Mouse (Mus musculus) embryonic fibroblast, embryonic 13.5 days (primary cell): ENCODE measurements at regions not wholly inside any gene's neighbourhood (a gene's known extent, or its start where the extent isn't known, plus 50 kb on each side); places are given as distances from the start of the nearest gene placed in this dataset.

ENCODE experiments used
- H3K27ac ChIP-seq: 2 replicates; pipeline ENCODE4 v1.5.1; 2012; ENCODE audit warnings: low read length, control low read depth, inconsistent platforms; ENCODE audit not compliant: insufficient read depth
- H3K4me1 ChIP-seq: 2 replicates; pipeline ENCODE4 v1.6.1; 2011; ENCODE audit warnings: low read length; ENCODE audit not compliant: control insufficient read depth, insufficient read depth
- H3K4me3 ChIP-seq: 2 replicates; pipeline ENCODE4 v1.5.1; 2011; ENCODE audit warnings: mild to moderate bottlenecking, control low read depth, low read length; ENCODE audit not compliant: insufficient read depth
- CTCF ChIP-seq: IDR thresholded peaks from 2 replicates; pipeline ENCODE4 v1.5.1; 2011; ENCODE audit warnings: mild to moderate bottlenecking, control low read depth, low read length, moderate library complexity, borderline replicate concordance; ENCODE audit not compliant: insufficient read depth
- POLR2A ChIP-seq: IDR thresholded peaks from 2 replicates; pipeline ENCODE4 v1.6.1; 2011; ENCODE audit warnings: low read depth, mild to moderate bottlenecking, control low read depth, low read length, moderate library complexity

DNA sequence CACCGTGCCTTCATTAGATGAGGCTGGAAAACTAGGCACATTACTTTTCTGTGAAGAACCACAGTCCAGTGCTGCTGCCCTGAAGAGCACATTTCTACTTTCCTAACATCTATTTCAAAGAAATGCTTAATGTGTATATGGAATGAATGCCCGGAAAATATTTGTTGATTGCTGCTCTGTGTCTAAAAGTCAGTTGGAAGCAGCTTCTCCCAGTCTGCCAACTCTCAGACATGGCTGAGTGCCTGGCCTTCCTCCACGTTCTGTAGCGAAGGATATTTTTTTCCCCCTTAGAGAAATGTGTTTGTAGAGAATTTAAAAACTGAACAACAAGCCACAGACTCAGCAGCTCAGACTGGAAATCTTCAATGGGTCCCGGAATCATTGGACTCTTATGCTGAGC lies 576.4 kb upstream of the Arid1b start:
- TF ChIP-seq CTCF (no peak), POLR2A (no peak)
- no peaks in the 10 kb centered on the region for H3K4me1 ChIP-seq
- no peak overlapping the region for H3K27ac ChIP-seq
- H3K4me3 ChIP-seq, result no peak overlapping the region

DNA sequence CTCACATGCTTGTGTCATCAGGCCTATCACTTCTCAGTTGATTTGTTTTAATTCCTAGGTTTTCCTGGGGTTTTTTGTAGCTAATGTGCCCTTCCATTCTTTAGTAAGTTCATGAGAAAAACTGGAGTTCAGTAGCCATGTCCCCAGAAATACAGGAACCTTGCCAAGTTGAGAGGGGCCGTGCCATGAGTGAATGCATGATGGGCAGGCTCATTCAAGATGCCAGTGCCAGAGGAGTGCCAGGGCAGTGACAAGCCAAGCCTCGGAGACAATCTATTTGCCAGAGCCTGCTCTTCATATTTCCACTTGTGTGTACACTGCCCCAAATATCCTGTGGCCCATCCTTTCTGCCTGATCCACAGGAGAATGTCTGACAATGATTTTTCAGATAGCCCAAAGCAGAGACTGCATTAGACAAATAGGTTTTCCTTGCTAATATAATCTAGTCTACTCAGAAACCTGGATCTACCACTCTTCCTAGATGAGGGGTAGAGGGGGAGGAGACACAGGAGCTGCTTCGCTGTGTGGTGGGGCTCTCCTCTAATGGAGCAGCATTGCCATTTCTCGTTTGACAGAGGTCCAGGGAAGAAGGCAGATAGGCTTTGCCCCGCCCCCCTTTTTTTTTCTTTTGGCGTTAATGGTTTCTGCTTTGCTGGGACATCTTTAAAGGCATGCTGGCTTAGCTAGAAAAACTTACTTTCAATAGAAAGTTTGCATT lies 569.5 kb upstream of the Arid1b start:
- TF ChIP-seq POLR2A (no peak), CTCF (no peak)
- Histone ChIP-seq H3K27ac (no peak overlapping the region), H3K4me3 (no peak overlapping the region), H3K4me1 (no peaks in the 10 kb centered on the region)

DNA sequence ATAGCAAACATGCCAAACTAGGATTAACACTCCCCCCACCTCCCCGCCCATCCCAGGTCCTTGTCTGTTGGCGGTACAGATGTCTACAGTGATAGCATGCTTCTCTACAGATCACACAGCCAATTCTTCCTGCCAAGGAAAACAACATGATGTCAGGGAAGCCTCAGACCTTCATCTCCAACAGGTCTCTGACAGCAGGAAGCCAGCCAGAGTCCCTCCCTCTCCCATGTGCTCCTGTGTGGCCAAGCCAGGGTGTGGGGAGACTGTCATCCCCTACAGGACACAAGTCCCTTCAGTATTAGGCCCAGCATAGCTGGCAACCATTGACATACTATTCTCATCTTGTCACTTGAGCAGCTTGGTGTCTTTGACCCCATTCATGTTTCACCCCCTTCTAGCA lies 568.8 kb upstream of the Arid1b start:
- TF ChIP-seq POLR2A, result no peak
- no peak for TF ChIP-seq CTCF
- H3K27ac ChIP-seq, result no peak overlapping the region
- no peaks in the 10 kb centered on the region for H3K4me1 ChIP-seq

DNA sequence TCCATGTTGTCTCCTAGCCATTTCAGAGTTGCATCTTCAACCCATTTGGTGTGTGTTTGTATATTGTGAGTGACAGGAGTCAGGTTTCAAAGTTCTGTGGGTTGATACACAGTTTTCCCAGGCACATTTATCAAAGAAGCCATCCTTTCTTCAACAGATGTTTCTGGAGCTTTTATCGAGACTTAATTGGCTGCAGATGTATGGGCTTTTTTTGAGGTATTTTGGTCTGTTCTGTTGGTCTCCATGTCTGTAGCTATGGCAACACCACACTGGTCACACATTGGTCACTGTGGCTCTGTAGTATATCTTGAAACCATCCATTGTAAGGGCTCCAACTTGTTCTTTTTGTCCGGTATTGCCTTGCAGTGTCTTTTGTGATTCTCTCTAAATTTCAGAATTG lies 565.1 kb upstream of the Arid1b start:
- H3K4me1 ChIP-seq, result no peaks in the 10 kb centered on the region; the same call in 1 of the 2 replicates
- no peak overlapping the region for H3K4me3 ChIP-seq
- no peak for TF ChIP-seq CTCF
- TF ChIP-seq POLR2A, result no peak
- no peak overlapping the region for H3K27ac ChIP-seq

More for the DNA sequence above, 568.8 kb upstream of the Arid1b start:
- no peak overlapping the region for H3K4me3 ChIP-seq

DNA sequence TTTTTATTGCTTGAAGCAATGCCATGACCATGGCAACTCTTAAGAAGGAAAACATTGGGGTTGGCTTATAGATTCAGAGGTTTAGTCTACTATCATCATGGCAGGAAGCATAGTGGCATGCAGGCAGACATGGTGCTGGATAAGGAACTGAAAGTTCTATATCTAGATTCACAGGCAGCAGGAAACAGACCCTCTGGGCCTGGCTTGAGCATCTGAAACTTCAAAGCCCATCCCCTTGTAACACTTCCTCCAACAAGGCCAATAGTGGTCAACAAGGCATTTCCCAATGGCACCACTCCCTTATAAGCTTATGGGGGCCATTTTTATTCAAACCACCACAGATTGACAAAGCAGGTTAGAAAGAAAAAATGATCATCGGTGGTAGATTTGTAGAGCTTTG lies 548.5 kb upstream of the Arid1b start:
- no peak for TF ChIP-seq CTCF
- TF ChIP-seq POLR2A, result no peak
- no peaks in the 10 kb centered on the region for H3K4me1 ChIP-seq
- H3K4me3 ChIP-seq, result no peak overlapping the region
- H3K27ac ChIP-seq, result no peak overlapping the region

DNA sequence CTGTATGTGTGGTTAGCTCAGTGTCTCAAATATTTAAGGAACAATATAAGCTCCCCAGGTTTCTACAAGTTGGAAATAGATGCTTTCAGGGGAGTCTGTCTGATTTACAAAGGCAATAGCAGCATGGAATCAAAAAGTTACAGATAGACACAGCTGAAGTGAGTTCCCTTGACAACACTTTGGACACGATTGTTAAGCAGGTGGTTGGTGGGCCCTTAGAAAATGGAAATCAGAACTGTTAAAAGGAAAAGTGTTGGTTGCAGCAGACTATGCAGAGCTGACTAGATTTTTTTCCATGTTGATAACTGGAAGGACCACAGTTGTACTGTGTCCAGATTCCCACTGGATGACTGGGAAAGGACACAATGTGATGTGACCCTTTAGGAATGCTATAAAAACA lies 536.6 kb upstream of the Arid1b start:
- TF ChIP-seq CTCF, result no peak
- TF ChIP-seq POLR2A, result no peak

DNA sequence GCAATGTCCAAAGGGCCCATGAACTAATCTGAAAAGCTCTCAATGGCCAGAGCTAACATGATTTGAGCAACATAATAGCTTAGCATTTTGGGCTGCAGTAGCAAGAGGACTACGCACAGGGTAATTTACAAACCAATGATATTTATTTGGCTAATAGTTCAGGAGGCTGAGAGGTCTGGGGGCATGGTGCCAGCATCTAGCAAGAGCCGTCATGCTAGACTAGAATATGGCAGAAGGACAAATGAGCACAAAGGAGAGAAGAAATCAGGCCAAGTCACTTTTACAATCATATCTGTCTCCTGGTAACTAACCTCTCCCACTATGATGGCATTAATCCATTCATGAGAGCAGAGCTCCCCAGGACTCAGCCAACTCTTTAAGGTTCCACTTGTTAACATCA lies 532.6 kb upstream of the Arid1b start:
- Histone ChIP-seq H3K27ac (no peak overlapping the region), H3K4me1 (no peaks in the 10 kb centered on the region), H3K4me3 (no peak overlapping the region)
- TF ChIP-seq POLR2A (no peak), CTCF (no peak)

More for the DNA sequence above, 536.6 kb upstream of the Arid1b start:
- Histone ChIP-seq H3K4me3 (no peak overlapping the region), H3K27ac (no peak overlapping the region), H3K4me1 (no peaks in the 10 kb centered on the region)

DNA sequence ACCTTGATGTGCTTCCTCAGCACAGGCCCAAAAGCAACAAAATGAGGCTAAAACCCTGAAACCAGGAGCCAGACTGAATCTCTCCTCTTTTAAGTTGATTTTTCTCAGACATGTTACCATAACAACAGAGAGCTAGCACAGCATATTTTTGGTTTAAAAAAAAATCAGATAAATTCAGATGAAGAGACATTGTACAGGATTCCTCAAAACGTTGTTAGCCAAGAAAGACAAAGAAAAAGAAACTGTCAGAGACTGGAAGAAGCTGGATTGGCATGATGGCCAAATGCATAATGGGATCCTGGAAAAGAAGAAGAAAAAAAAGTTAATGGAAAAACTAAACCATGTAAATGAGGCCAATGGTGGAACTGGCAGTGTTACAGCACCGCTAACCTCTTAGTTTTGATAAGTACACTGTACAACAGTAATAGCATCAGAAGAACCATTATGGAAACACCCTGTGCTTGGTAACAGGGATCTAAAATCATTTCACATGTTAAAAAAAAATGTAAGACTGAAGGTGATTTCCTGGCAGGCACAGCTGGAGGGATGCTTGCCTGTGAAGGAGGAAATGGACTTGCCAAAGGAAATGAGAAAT lies 529.7 kb upstream of the Arid1b start:
- H3K4me3 ChIP-seq, result no peak overlapping the region
- no peaks in the 10 kb centered on the region for H3K4me1 ChIP-seq
- H3K27ac ChIP-seq, result no peak overlapping the region
- TF ChIP-seq CTCF (no peak), POLR2A (no peak)

DNA sequence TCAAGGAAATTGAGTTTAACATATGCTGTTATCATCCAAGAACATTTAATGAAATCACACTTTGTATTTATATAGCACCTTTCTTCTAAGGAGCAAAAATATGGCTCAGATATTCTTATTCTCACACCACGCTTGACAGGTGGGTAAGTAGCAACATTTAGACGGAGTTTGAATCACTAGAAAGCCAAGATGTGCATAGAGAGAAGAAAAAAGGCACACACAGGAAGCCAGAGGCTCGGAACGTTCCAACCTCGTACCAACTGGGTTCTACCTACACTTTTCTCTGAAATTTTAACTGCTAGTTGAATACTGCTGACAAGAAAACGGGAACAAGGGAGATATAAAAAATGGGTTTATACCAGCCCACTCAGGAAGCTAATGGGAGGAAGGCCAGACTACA lies 528.4 kb upstream of the Arid1b start:
- no peak overlapping the region for H3K4me3 ChIP-seq
- TF ChIP-seq POLR2A (no peak), CTCF (no peak)
- no peaks in the 10 kb centered on the region for H3K4me1 ChIP-seq
- no peak overlapping the region for H3K27ac ChIP-seq

DNA sequence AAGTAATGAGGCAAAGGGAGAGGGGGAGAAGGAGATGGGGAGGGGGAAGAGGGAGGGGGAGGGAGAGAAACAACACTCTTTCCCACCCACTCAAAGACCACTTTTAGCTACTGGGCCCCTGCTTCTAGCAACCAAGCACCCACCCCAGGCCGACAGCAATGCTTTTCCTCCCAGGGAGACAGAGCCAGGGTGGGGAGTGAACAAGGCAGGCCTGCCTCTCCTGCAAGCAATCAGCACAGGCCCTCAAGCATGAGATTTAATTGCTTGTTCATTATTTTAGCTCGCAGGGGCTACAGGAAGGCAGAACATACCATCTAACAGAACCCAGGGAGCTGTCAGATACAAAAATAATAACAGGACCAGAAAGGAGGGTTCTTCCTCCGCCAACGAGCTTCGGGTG lies 521.7 kb upstream of the Arid1b start:
- no peak overlapping the region for H3K4me3 ChIP-seq
- no peak for TF ChIP-seq CTCF
- no peak for TF ChIP-seq POLR2A
- H3K27ac ChIP-seq, result no peak overlapping the region
- no peaks in the 10 kb centered on the region for H3K4me1 ChIP-seq
